Mouse (Mus musculus): ENCODE data around the gene Cldn10. TPM values are rescaled to one million over a fixed set of nuclear protein-coding genes. Genes with fewer than 3 reads are reported as not detected.

The Cldn10 gene
- total RNA-seq, 2 experiments from 2014 or later, result 0.29 to 0.41 TPM

- no peak for DNase-seq
- intact Hi-C loops (cut with DNase I), result loop anchor here (5.0 kb wide), 1 partner anchor 204 kb away; no protein-coding TSS in a partner anchor
Observed at GRCm38 (mm10) chr14:118822816-118823215, 35.1 kb downstream of the Cldn10 start.

GRCm38 (mm10) chr14:118823313-118823712, 35.6 kb downstream of the Cldn10 start:
- intact Hi-C loops (cut with DNase I), result loop anchor here (5.0 kb wide), 1 partner anchor 204 kb away; no protein-coding TSS in a partner anchor
- no peak for DNase-seq

GRCm38 (mm10) chr14:118826346-118826745, 38.6 kb downstream of the Cldn10 start:
- DNase-seq, result no peak
- intact Hi-C loops (cut with DNase I), result no loop called here

GRCm38 (mm10) chr14:118827283-118827904, 39.7 kb downstream of the Cldn10 start:
- DNase-seq, result no peak
- intact Hi-C loops (cut with DNase I), result no loop called here

- intact Hi-C loops (cut with DNase I), result no loop called here
- DNase-seq, result no peak
Observed at GRCm38 (mm10) chr14:118829331-118830095, 41.8 kb downstream of the Cldn10 start.

GRCm38 (mm10) chr14:118831597-118831996, 43.9 kb downstream of the Cldn10 start:
- intact Hi-C loops (cut with DNase I), result no loop called here
- DNase-seq, result no peak

- DNase-seq, result no peak
- intact Hi-C loops (cut with DNase I), result no loop called here
Observed at GRCm38 (mm10) chr14:118833241-118833640, 45.5 kb downstream of the Cldn10 start.

- DNase-seq, result no peak
Observed at GRCm38 (mm10) chr14:118834313-118834712, 46.6 kb downstream of the Cldn10 start.

GRCm38 (mm10) chr14:118836145-118836544, 48.4 kb downstream of the Cldn10 start:
- intact Hi-C loops (cut with DNase I), result no loop called here
- no peak for DNase-seq

More at GRCm38 (mm10) chr14:118834313-118834712, 46.6 kb downstream of the Cldn10 start:
- intact Hi-C loops (cut with DNase I), result no loop called here

GRCm38 (mm10) chr14:118836754-118837153, 49.0 kb downstream of the Cldn10 start:
- no peak for DNase-seq
- intact Hi-C loops (cut with DNase I), result no loop called here

GRCm38 (mm10) chr14:118838556-118839120, 50.9 kb downstream of the Cldn10 start:
- intact Hi-C loops (cut with DNase I), result no loop called here
- no peak for DNase-seq

- intact Hi-C loops (cut with DNase I), result no loop called here
- peak; percentile 20 to 37 for DNase-seq
Observed at GRCm38 (mm10) chr14:118839416-118839815, 51.7 kb downstream of the Cldn10 start.

- intact Hi-C loops (cut with DNase I), result no loop called here
- no peak for DNase-seq
Observed at GRCm38 (mm10) chr14:118840027-118840426, 52.3 kb downstream of the Cldn10 start.

- intact Hi-C loops (cut with DNase I), result no loop called here
- DNase-seq, result no peak
Observed at GRCm38 (mm10) chr14:118842353-118842752, 54.6 kb downstream of the Cldn10 start.

- intact Hi-C loops (cut with DNase I), result no loop called here
- DNase-seq, result no peak
Observed at GRCm38 (mm10) chr14:118846834-118847233, 59.1 kb downstream of the Cldn10 start.

GRCm38 (mm10) chr14:118848171-118848570, 60.5 kb downstream of the Cldn10 start:
- DNase-seq, result no peak
- intact Hi-C loops (cut with DNase I), result no loop called here

- no peak for DNase-seq
- intact Hi-C loops (cut with DNase I), result no loop called here
Observed at GRCm38 (mm10) chr14:118850011-118850695, 62.4 kb downstream of the Cldn10 start.

- no peak for DNase-seq
- intact Hi-C loops (cut with DNase I), result no loop called here
Observed at GRCm38 (mm10) chr14:118850696-118851035, 63.0 kb downstream of the Cldn10 start.

- intact Hi-C loops (cut with DNase I), result no loop called here
- DNase-seq, result no peak
Observed at GRCm38 (mm10) chr14:118851496-118852107, 63.9 kb downstream of the Cldn10 start.

GRCm38 (mm10) chr14:118854371-118855114, 66.8 kb downstream of the Cldn10 start:
- peak; percentile 38 to 46 for DNase-seq
- intact Hi-C loops (cut with DNase I), result no loop called here
